Mouse (Mus musculus): ENCODE data around the gene Wap. TPM values are rescaled to one million over a fixed set of nuclear protein-coding genes. Genes with fewer than 3 reads are reported as not detected.

Gene Wap
- polyA plus RNA-seq, 1 experiment = not detected

GRCm38 (mm10) chr11:6603887-6604603, 34.4 kb downstream of the Wap start:
- H3K4me2 ChIP-seq (ENCODE audit: low read depth) = peak overlapping the region; percentile 16

GRCm38 (mm10) chr11:6603224-6603623, 35.2 kb downstream of the Wap start:
- Histone ChIP-seq H3ac (ENCODE audit: control insufficient read depth, insufficient read length) (no peak overlapping the region), H3K4me2 (ENCODE audit: low read depth) (no peak overlapping the region), H3K79me2 (ENCODE audit: control insufficient read depth, insufficient read depth) (no peaks in the 10 kb centered on the region), H3K4me3 (no peak overlapping the region), H3K36me3 (ENCODE audit: control insufficient read depth, insufficient read depth) (no peaks in the 10 kb centered on the region), H3K27me3 (ENCODE audit: control insufficient read depth, insufficient read depth, insufficient read length) (no peaks in the 10 kb centered on the region)
- TF ChIP-seq TCF3 (IDR thresholded peaks at IDR 0.05; ENCODE audit: insufficient read length, low read depth) (no peak), MAX (IDR thresholded peaks at IDR 0.05; ENCODE audit: low read depth) (no peak), MYOG (IDR thresholded peaks at IDR 0.05; ENCODE audit: control insufficient read depth in 1 of 3, insufficient read depth in 1 of 3, insufficient read length in 2 of 3, low read depth in 2 of 3) (no peak), E2F4 (IDR thresholded peaks at IDR 0.05; ENCODE audit: insufficient read depth) (no peak), POLR2AphosphoS2 (IDR thresholded peaks at IDR 0.05; ENCODE audit: insufficient read length, low read depth) (no peak), REST (IDR thresholded peaks at IDR 0.05; ENCODE audit: insufficient read depth, insufficient read length) (no peak), TCF12 (IDR thresholded peaks at IDR 0.05; ENCODE audit: insufficient read depth, poor library complexity, severe bottlenecking) (no peak), POLR2A (IDR thresholded peaks at IDR 0.05; ENCODE audit: insufficient read length, low read depth) (no peak), SRF (IDR thresholded peaks at IDR 0.05; ENCODE audit: control insufficient read depth, insufficient read length, low read depth) (no peak), CEBPB (IDR thresholded peaks at IDR 0.05; ENCODE audit: insufficient read depth, poor library complexity, severe bottlenecking) (no peak), MYOD1 (IDR thresholded peaks at IDR 0.05; ENCODE audit: control insufficient read depth in 1 of 3, insufficient read length in 2 of 3, low read depth in 2 of 3) (no peak), USF1 (IDR thresholded peaks at IDR 0.05; ENCODE audit: low read depth) (no peak)

More at GRCm38 (mm10) chr11:6603887-6604603, 34.4 kb downstream of the Wap start:
- Histone ChIP-seq H3K79me2 (ENCODE audit: control insufficient read depth, insufficient read depth) (no peaks in the 10 kb centered on the region), H3K36me3 (ENCODE audit: control insufficient read depth, insufficient read depth) (no peaks in the 10 kb centered on the region), H3K4me3 (no peak overlapping the region), H3ac (ENCODE audit: control insufficient read depth, insufficient read length) (no peak overlapping the region), H3K27me3 (ENCODE audit: control insufficient read depth, insufficient read depth, insufficient read length) (no peaks in the 10 kb centered on the region)
- TF ChIP-seq USF1 (IDR thresholded peaks at IDR 0.05; ENCODE audit: low read depth) (no peak), CEBPB (IDR thresholded peaks at IDR 0.05; ENCODE audit: insufficient read depth, poor library complexity, severe bottlenecking) (no peak), POLR2A (IDR thresholded peaks at IDR 0.05; ENCODE audit: insufficient read length, low read depth) (no peak), MYOG (IDR thresholded peaks at IDR 0.05; ENCODE audit: control insufficient read depth in 1 of 3, insufficient read depth in 1 of 3, insufficient read length in 2 of 3, low read depth in 2 of 3) (no peak), REST (IDR thresholded peaks at IDR 0.05; ENCODE audit: insufficient read depth, insufficient read length) (no peak), MYOD1 (IDR thresholded peaks at IDR 0.05; ENCODE audit: control insufficient read depth in 1 of 3, insufficient read length in 2 of 3, low read depth in 2 of 3) (no peak), TCF3 (IDR thresholded peaks at IDR 0.05; ENCODE audit: insufficient read length, low read depth) (no peak), E2F4 (IDR thresholded peaks at IDR 0.05; ENCODE audit: insufficient read depth) (no peak), MAX (IDR thresholded peaks at IDR 0.05; ENCODE audit: low read depth) (no peak), TCF12 (IDR thresholded peaks at IDR 0.05; ENCODE audit: insufficient read depth, poor library complexity, severe bottlenecking) (no peak), SRF (IDR thresholded peaks at IDR 0.05; ENCODE audit: control insufficient read depth, insufficient read length, low read depth) (no peak), POLR2AphosphoS2 (IDR thresholded peaks at IDR 0.05; ENCODE audit: insufficient read length, low read depth) (no peak)

DNA sequence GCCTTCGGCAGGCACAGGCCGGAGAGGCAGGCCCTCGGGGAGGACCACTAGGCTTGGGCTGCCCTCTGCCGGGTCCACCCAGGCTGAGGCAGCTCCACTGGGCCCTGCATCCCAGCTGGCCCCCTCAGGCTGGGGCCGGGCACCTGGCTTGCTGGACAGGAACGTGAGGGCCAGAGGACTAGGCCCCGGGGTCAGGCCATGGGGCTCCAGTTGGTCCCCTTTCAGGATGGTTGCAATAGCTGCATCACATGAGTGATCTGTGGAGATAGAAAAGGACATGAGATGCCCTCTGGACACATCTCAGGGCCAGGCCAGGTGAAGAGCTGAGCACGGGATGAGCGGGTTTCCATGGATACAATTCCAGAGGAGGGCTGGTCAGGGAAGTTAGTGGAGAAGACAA, 35.8 kb downstream of the Wap start:
- no peak for TF ChIP-seq MYOG (IDR thresholded peaks at IDR 0.05; ENCODE audit: control insufficient read depth in 1 of 3, insufficient read depth in 1 of 3, insufficient read length in 2 of 3, low read depth in 2 of 3)
- no peak for TF ChIP-seq POLR2AphosphoS2 (IDR thresholded peaks at IDR 0.05; ENCODE audit: insufficient read length, low read depth)
- no peak for TF ChIP-seq TCF12 (IDR thresholded peaks at IDR 0.05; ENCODE audit: insufficient read depth, poor library complexity, severe bottlenecking)
- TF ChIP-seq SRF (IDR thresholded peaks at IDR 0.05; ENCODE audit: control insufficient read depth, insufficient read length, low read depth) = no peak
- no peak for TF ChIP-seq USF1 (IDR thresholded peaks at IDR 0.05; ENCODE audit: low read depth)
- no peak for TF ChIP-seq REST (IDR thresholded peaks at IDR 0.05; ENCODE audit: insufficient read depth, insufficient read length)
- TF ChIP-seq MYOD1 (IDR thresholded peaks at IDR 0.05; ENCODE audit: control insufficient read depth in 1 of 3, insufficient read length in 2 of 3, low read depth in 2 of 3) = no peak
- TF ChIP-seq E2F4 (IDR thresholded peaks at IDR 0.05; ENCODE audit: insufficient read depth) = no peak
- no peak for TF ChIP-seq TCF3 (IDR thresholded peaks at IDR 0.05; ENCODE audit: insufficient read length, low read depth)
- no peak for TF ChIP-seq CEBPB (IDR thresholded peaks at IDR 0.05; ENCODE audit: insufficient read depth, poor library complexity, severe bottlenecking)
- Histone ChIP-seq H3K36me3 (ENCODE audit: control insufficient read depth, insufficient read depth) (no peaks in the 10 kb centered on the region), H3K4me2 (ENCODE audit: low read depth) (no peak overlapping the region), H3K27me3 (ENCODE audit: control insufficient read depth, insufficient read depth, insufficient read length) (no peaks in the 10 kb centered on the region), H3K4me3 (no peak overlapping the region), H3ac (ENCODE audit: control insufficient read depth, insufficient read length) (no peak overlapping the region), H3K79me2 (ENCODE audit: control insufficient read depth, insufficient read depth) (no peaks in the 10 kb centered on the region)

DNA sequence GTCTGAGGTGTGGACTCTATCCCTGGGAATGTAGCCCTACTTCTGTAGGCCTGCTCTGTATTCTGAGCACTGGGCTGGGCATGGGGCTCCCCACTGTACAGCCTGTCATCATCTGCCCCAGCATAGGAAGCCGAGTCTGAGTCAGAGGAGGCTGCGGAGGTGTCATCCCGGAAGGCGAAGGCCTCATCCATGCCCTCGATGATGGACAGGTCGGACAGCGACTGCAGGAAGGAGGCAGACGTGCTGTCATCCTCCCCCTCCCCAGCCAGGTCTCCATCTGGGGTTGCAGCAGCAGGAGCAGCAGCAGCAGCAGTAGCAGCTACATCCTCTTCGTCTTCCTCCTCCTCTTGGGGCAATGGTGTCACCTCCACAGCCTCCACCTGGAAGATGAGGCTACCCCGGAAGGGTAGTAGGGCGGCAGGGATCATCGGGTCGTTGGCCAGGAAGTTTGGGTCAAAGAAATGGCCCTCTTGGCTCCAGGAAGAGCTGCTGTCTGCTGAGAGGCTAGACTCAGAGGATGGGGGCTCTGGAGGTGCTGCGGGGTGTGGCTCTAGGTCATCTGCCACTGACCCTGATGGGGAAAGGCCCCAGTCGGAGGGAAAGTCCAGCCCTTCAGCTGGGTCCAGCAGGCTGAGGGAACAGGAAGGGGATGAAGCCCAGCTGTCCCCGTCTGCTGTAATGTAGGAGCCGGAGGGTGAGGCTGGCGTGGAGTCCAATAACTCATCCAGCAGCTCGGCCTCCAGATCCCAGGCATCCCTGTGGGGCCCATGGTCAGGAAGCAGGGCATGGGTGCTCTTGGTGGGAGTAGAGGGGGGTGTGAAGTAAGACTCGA, 36.6 kb downstream of the Wap start:
- no peaks in the 10 kb centered on the region for H3K79me2 ChIP-seq (ENCODE audit: control insufficient read depth, insufficient read depth)
- no peak overlapping the region for H3K4me2 ChIP-seq (ENCODE audit: low read depth)
- H3K27me3 ChIP-seq (ENCODE audit: control insufficient read depth, insufficient read depth, insufficient read length) = no peaks in the 10 kb centered on the region
- H3K4me3 ChIP-seq = no peak overlapping the region
- H3ac ChIP-seq (ENCODE audit: control insufficient read depth, insufficient read length) = no peak overlapping the region
- no peaks in the 10 kb centered on the region for H3K36me3 ChIP-seq (ENCODE audit: control insufficient read depth, insufficient read depth)
- TF ChIP-seq E2F4 (IDR thresholded peaks at IDR 0.05; ENCODE audit: insufficient read depth) (no peak), POLR2AphosphoS2 (IDR thresholded peaks at IDR 0.05; ENCODE audit: insufficient read length, low read depth) (peak; percentile 83)
